Mouse (Mus musculus) kidney, postnatal 0 days (tissue): Measurements from ENCODE around the gene Mcfd2. TPM values are rescaled to one million over a fixed set of nuclear protein-coding genes. Genes with fewer than 3 reads are reported as not detected.

Experiments
- ATAC-seq: fragments of 200-750 bp; cut with Nextera tagmentation; replicated peaks from 2 replicates; pipeline ENCODE4 v1.8.0; 2017; ENCODE audit warnings: low read depth, moderate number of reproducible peaks, moderate TSS enrichment, moderate library complexity; ENCODE audit not compliant: low FRiP score
- DNase-seq: peaks from one replicate; pipeline ENCODE4 v3.0.0-alpha.2; 2016; ENCODE audit warnings: low spot score
- H3K27ac ChIP-seq: fragments of 300-500 bp; sonication (generic); 2 replicates; pipeline ENCODE4 v1.5.1; 2014; ENCODE audit warnings: mild to moderate bottlenecking
- H3K27me3 ChIP-seq: fragments of 300-500 bp; sonication (generic); 2 replicates; pipeline ENCODE4 v1.6.1; 2014; ENCODE audit warnings: low read length, mixed read lengths; ENCODE audit not compliant: insufficient read depth
- H3K36me3 ChIP-seq: fragments of 300-500 bp; sonication (generic); 2 replicates; pipeline ENCODE4 v1.6.1; 2014; ENCODE audit warnings: low read length, mixed read lengths; ENCODE audit not compliant: insufficient read depth
- H3K4me1 ChIP-seq: fragments of 300-500 bp; sonication (generic); replicated peaks from 2 replicates; pipeline ENCODE4 v1.6.1; 2014; ENCODE audit warnings: antibody characterized with exemption, low read length, mixed read lengths; ENCODE audit not compliant: insufficient read depth
- H3K4me2 ChIP-seq: fragments of 300-500 bp; sonication (generic); 2 replicates; pipeline ENCODE4 v1.6.1; 2014; ENCODE audit warnings: mild to moderate bottlenecking, low read length, moderate library complexity, mixed read lengths
- H3K4me3 ChIP-seq: fragments of 300-500 bp; sonication (generic); replicated peaks from 2 replicates; pipeline ENCODE4 v1.5.1; 2014; ENCODE audit warnings: low read depth, low read length
- H3K9ac ChIP-seq: fragments of 300-500 bp; sonication (generic); 2 replicates; pipeline ENCODE4 v1.6.1; 2014; ENCODE audit warnings: low read depth, low read length
- H3K9me3 ChIP-seq: fragments of 300-500 bp; sonication (generic); replicated peaks from 2 replicates; pipeline ENCODE4 v1.6.1; 2016; ENCODE audit warnings: low read length, inconsistent platforms, mixed read lengths
- CTCF ChIP-seq: IDR thresholded peaks from 2 replicates; pipeline ENCODE4 v1.5.1; 2016; ENCODE audit warnings: antibody characterized with exemption, low read depth, mild to moderate bottlenecking, moderate library complexity
- WGBS: fragments of 180-500 bp; shearing (Covaris S2); extraction: QIAGEN DNeasy Blood & Tissue Kit; methylation state at CpG from one replicate; pipeline ENCODE4 v1.1.7; 2014; 5-methylcytosine and 5-hydroxymethylcytosine counted together
- polyA plus RNA-seq: library from polyadenylated mRNA; unstranded; fragments of >200 nt; fragmentation: Nextera tagmentation; extraction: Ambion mirVana; gene quantifications from 2 replicates; pipeline ENCODE4 v1.2.1, GENCODE M21; 2015

The Mcfd2 gene
- polyA plus RNA-seq, 1 experiment from 2014 or later: 140 TPM

DNA sequence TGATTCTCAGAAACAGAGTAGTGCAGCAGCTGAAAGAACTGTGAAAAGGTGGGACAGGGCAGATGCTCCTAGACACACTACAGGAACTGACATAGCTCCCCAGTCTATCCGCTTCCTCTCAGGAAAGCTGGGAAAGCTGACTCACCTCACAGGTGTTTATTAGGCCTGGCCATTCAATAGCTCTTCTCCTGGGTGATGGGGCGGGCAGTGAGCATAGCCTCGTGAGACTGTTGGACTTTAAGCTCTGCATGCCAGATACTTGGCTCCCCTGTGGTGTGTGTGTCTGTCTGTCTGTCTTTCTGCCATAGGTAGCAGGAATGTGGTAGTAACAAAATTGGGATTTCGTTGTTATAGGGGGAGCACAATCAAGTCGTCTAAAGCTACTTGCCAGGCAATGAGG lies 23.6 kb upstream of the Mcfd2 start:
- 66% methylated on average over 5 of the region's 5 CpGs for WGBS
- ATAC-seq: peak; percentile 70
- no peaks in the 10 kb centered on the region for H3K27me3 ChIP-seq
- no peak overlapping the region for H3K4me3 ChIP-seq
- no peak overlapping the region for H3K27ac ChIP-seq
- TF ChIP-seq CTCF: no peak
- H3K9me3 ChIP-seq: no peaks in the 10 kb centered on the region
- H3K36me3 ChIP-seq: no peaks in the 10 kb centered on the region
- H3K9ac ChIP-seq: no peak overlapping the region
- no peak overlapping the region for H3K4me2 ChIP-seq
- peak; percentile 13 for DNase-seq
- H3K4me1 ChIP-seq: peaks cover 5% of the 10 kb centered on the region; the same call in 1 of the 2 replicates

DNA sequence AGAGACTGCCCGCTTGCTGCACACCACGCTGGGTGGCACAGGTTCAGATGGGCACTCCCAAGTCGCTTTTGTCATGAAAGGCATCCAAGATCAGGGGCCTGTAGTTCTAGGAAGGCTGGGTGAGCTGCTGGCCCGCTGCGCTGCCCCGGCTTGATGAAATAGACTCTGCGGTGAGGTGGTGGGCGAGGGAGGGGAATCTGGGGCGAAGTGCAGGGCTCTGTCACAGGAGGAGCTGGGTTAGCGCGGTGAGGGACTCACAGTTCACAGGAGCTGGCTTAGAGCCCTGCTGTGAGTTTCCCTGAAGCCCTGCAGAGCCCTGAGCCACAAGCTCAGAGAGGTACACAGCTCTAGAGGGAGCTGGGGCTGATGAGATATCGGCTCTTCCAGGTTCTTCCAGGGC lies 22.4 kb upstream of the Mcfd2 start:
- Histone ChIP-seq H3K36me3 (no peaks in the 10 kb centered on the region), H3K4me2 (no peak overlapping the region), H3K27me3 (no peaks in the 10 kb centered on the region), H3K4me1 (peaks cover 5% of the 10 kb centered on the region; the same call in 1 of the 2 replicates), H3K4me3 (no peak overlapping the region), H3K9me3 (no peaks in the 10 kb centered on the region), H3K9ac (no peak overlapping the region), H3K27ac (peak overlapping the region; percentile 25; the same call in 1 of the 2 replicates)
- ATAC-seq (no peak), DNase-seq (no peak)
- no peak for TF ChIP-seq CTCF
- 58% methylated on average over 12 of the region's 12 CpGs for WGBS

DNA sequence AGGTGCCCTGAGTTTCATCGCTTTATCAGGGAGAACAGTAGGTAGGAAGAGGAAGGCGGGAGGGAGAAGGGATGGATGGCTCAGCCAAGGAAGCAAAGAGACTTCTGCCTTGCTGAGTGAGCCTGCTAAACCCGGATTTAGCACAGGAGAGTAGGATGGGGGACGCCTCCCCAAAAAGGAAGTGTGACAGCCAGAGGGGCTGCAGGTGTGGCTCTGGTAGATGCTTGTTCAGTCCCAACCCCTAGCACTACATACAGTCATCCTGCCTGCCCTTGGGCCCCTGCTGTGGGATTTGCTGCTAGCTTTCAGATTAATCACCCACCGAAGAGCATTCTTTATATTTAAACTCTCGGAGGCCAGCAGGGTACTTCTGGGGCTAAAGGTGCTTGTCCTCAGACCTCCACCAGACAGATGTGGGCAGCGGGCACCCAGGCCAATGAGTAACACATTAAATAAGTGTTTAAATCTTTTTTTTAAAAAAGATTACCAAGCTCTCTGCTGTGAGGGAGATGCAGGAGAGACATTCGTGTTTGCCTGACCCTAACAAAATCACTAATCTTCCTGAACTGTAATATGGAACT lies 21.6 kb upstream of the Mcfd2 start:
- Histone ChIP-seq H3K4me1 (peaks cover 5% of the 10 kb centered on the region; the same call in 1 of the 2 replicates), H3K36me3 (no peaks in the 10 kb centered on the region), H3K9ac (no peak overlapping the region), H3K27ac (peak overlapping the region; percentile 36; the same call in 1 of the 2 replicates), H3K4me3 (no peak overlapping the region), H3K27me3 (no peaks in the 10 kb centered on the region), H3K4me2 (no peak overlapping the region), H3K9me3 (no peaks in the 10 kb centered on the region)
- no peak for TF ChIP-seq CTCF
- 67% methylated on average over 8 of the region's 8 CpGs for WGBS
- no peak for ATAC-seq
- DNase-seq: no peak

DNA sequence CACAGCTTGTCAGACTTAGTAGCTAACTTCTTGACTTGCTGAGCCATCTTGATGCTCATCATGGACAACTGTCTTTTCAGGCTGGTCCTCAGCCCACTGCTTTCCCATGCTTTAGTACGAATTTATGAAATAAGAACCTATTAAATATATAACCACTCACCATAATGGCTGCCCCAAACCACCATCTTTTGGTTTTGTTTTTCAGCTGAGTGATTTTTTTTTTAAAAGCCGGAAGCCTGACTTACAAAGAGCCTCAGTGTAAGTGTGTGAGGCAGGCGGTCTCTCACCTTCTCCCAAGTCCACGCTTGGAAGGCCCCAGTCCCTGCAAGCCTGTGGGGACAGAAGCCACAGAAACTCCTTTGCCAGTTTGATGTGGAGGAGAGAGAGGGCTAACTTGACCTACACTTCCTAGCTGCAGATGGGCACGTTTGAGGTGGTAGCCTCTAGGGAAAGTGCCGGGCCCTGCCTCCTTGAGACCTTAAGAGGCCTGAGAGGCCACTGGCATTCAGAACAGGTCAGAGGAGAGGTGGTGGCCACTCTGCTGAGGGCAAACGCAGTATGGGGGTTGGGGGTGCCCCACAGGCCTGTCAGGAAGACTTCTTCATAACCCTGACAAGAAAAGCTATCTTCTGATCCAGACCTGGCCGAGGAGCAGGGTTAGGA lies 20.9 kb upstream of the Mcfd2 start:
- Histone ChIP-seq H3K9ac (no peak overlapping the region), H3K27ac (0 out of 2 replicates have a peak overlapping the region, but pooled peaks have one; percentile 36)
- 59% methylated on average over 8 of the region's 8 CpGs for whole genome bisulfite sequencing

DNA sequence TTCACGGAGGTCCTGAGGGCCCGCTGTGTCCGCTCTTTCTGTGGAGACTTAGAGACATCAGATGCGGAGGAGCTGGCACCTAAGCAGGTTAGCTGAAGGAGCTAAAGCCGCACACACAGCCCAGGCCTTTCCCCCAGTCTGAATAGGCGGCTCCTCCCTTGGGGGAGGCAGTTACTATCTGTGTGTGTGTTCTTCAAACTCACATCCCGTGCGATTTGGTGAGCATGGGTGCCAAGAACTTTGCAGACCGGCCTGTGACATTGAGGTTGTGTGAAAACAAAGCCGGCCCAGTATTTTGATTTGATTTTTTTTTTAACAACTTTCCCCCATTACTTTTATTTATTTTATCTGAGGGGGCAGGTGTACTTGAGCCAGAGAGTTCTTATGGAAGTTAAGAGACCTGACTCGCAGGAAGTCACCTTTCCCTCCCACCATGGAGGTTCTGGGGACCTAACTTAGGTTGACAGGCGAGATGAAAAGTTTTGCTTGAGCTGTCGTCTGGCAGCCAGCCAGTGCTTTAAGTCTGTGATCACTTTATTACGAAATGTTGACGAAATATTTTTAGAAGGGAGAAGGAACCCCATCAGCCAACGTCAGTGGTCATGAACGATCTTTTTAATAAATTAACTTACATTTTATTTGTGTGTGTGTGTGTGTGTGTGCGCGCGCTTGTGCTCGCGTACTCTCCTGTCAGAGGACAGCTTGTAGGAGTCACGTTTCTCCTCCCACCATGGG lies 20.2 kb upstream of the Mcfd2 start:
- Histone ChIP-seq H3K36me3 (no peaks in the 10 kb centered on the region), H3K4me2 (no peak overlapping the region), H3K27ac (no peak overlapping the region), H3K4me1 (peaks cover 5% of the 10 kb centered on the region), H3K27me3 (no peaks in the 10 kb centered on the region), H3K9ac (no peak overlapping the region), H3K4me3 (no peak overlapping the region), H3K9me3 (no peaks in the 10 kb centered on the region)
- 52% methylated on average over 23 of the region's 23 CpGs for WGBS
- TF ChIP-seq CTCF: no peak
- DNase-seq (peak; percentile 37), ATAC-seq (no peak)

More for the DNA sequence above, 20.9 kb upstream of the Mcfd2 start:
- Histone ChIP-seq H3K9me3 (no peaks in the 10 kb centered on the region), H3K4me1 (peaks cover 5% of the 10 kb centered on the region), H3K36me3 (no peaks in the 10 kb centered on the region), H3K4me2 (no peak overlapping the region), H3K4me3 (no peak overlapping the region), H3K27me3 (no peaks in the 10 kb centered on the region)
- no peak for ATAC-seq
- DNase-seq: no peak
- TF ChIP-seq CTCF: no peak

DNA sequence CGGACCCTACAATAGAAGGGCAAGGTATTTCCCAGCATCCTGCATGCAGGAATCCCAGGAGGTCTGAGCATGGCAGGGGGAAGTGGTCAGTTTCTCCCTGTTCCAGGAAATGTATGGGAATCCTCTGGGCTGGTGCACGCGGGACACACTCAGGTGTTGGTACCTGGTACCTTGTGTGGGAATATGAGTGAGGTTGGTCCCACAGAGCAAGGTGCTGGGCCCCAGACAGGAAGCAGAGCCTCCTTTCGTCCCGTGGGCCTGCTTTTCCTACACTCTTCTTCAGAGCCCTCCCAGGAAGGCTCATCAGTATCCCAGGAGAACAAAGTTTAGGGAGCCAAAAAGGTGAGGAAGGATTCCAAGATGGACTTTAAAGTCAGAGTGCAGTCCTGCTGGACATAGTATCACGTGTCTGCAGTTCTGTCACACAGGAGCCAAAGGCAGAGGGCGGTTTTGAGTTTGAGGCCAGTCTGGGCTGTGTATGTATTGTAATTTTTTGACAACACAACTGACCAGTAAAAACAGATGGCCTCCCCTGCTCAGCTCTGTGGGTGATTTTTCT lies 18.8 kb upstream of the Mcfd2 start:
- TF ChIP-seq CTCF: no peak
- DNase-seq (no peak), ATAC-seq (no peak)
- WGBS: 74% methylated on average over 7 of the region's 7 CpGs
- Histone ChIP-seq H3K27ac (no peak overlapping the region), H3K4me2 (peak overlapping the region; percentile 99), H3K4me1 (peaks cover 5% of the 10 kb centered on the region), H3K27me3 (no peaks in the 10 kb centered on the region), H3K4me3 (peak overlapping the region; percentile 80; the same call in 1 of the 2 replicates), H3K9ac (no peak overlapping the region), H3K9me3 (no peaks in the 10 kb centered on the region), H3K36me3 (no peaks in the 10 kb centered on the region)
